Mouse (Mus musculus) hindbrain, embryonic 16.5 days (tissue): ENCODE measurements around the gene Wfdc15a. TPM values are rescaled to one million over a fixed set of nuclear protein-coding genes. Genes with fewer than 3 reads are reported as not detected.
"Not testable (repeated sequence)": the region's sequence is repeated elsewhere in the genome, so short reads cannot be mapped to it uniquely, and the experiment has no call there.

ENCODE experiments used
- ATAC-seq: fragments of 200-750 bp; cut with Nextera tagmentation; 2 replicates; pipeline ENCODE4 v1.8.0; 2017; ENCODE audit warnings: moderate TSS enrichment, moderate library complexity
- H3K27ac ChIP-seq: fragments of 300-500 bp; sonication (generic); 2 replicates; pipeline ENCODE4 v1.5.1; 2014; ENCODE audit warnings: low read depth, mild to moderate bottlenecking, control low read depth, low read length, moderate library complexity
- H3K27me3 ChIP-seq: fragments of 300-500 bp; sonication (generic); replicated peaks from 2 replicates; pipeline ENCODE4 v1.6.1; 2014; ENCODE audit warnings: low read length; ENCODE audit not compliant: control insufficient read depth, insufficient read depth
- H3K36me3 ChIP-seq: fragments of 300-500 bp; sonication (generic); 2 replicates; pipeline ENCODE4 v1.6.1; 2014; ENCODE audit warnings: mild to moderate bottlenecking, low read length, moderate library complexity, mixed read lengths; ENCODE audit not compliant: control insufficient read depth, insufficient read depth
- H3K4me1 ChIP-seq: fragments of 300-500 bp; sonication (generic); 2 replicates; pipeline ENCODE4 v1.6.1; 2014; ENCODE audit warnings: low read depth, low read length; ENCODE audit not compliant: control insufficient read depth, insufficient read depth
- H3K4me2 ChIP-seq: fragments of 300-500 bp; sonication (generic); 2 replicates; pipeline ENCODE4 v1.6.1; 2014; ENCODE audit warnings: mild to moderate bottlenecking, low read length, control low read depth, moderate library complexity
- H3K4me3 ChIP-seq: fragments of 300-500 bp; sonication (generic); 2 replicates; pipeline ENCODE4 v1.5.1; 2014; ENCODE audit warnings: mild to moderate bottlenecking, low read length, control low read depth, moderate library complexity
- H3K9ac ChIP-seq: fragments of 300-500 bp; sonication (generic); 2 replicates; pipeline ENCODE4 v1.6.1; 2014; ENCODE audit warnings: low read depth, mild to moderate bottlenecking, control low read depth, low read length, moderate library complexity
- H3K9me3 ChIP-seq: fragments of 300-500 bp; sonication (generic); 2 replicates; pipeline ENCODE4 v1.6.1; 2014; ENCODE audit warnings: mild to moderate bottlenecking, low read length, moderate library complexity; ENCODE audit not compliant: control insufficient read depth
- WGBS: fragments of 180-500 bp; shearing (Covaris S2); extraction: QIAGEN DNeasy Blood & Tissue Kit; methylation state at CpG from one replicate; pipeline ENCODE4 v1.1.7; 2014; 5-methylcytosine and 5-hydroxymethylcytosine counted together
- polyA plus RNA-seq: library from polyadenylated mRNA; unstranded; fragments of >200 nt; fragmentation: Nextera tagmentation; extraction: Ambion mirVana; gene quantifications from 2 replicates; pipeline ENCODE4 v1.2.1, GENCODE M21; 2015

The Wfdc15a gene
- polyA plus RNA-seq, 1 experiment from 2014 or later, result not detected

- WGBS, result 94% methylated on average over 10 of the region's 10 CpGs
- H3K4me2 ChIP-seq, H3K4me1 ChIP-seq: not testable (repeated sequence)
Observed at GRCm38 (mm10) chr2:164206011-164206410, 6.1 kb upstream of the Wfdc15a start.

DNA sequence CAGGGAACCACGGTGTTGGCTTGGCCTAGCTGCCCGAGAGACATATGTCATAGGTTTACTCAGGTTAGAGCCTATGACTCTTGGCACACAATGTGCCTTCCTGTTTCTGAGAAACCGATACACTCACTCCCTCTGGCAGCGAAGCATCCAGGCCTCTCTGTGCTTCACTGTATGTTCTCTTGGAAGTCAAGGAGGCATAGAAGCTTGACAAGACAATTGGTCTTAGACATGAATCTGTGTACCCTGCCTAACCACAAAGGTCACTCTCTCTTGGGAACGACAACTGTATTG lies 3.3 kb downstream of the Wfdc15a start:
- Histone ChIP-seq H3K4me2 (no peak overlapping the region), H3K4me1 (no peaks in the 10 kb centered on the region), H3K4me3 (no peak overlapping the region), H3K9me3 (0 out of 2 replicates have a peak, but pooled peaks cover 2% of the 10 kb centered on the region), H3K27me3 (no peaks in the 10 kb centered on the region), H3K27ac (no peak overlapping the region), H3K36me3 (no peaks in the 10 kb centered on the region), H3K9ac (no peak overlapping the region)
- no peak for ATAC-seq
- 84% methylated on average over 5 of the region's 5 CpGs for WGBS

More at GRCm38 (mm10) chr2:164206011-164206410, 6.1 kb upstream of the Wfdc15a start:
- not testable (repeated sequence) for H3K4me3 ChIP-seq, H3K36me3 ChIP-seq, ATAC-seq, H3K27me3 ChIP-seq, H3K27ac ChIP-seq, H3K9ac ChIP-seq, H3K9me3 ChIP-seq

DNA sequence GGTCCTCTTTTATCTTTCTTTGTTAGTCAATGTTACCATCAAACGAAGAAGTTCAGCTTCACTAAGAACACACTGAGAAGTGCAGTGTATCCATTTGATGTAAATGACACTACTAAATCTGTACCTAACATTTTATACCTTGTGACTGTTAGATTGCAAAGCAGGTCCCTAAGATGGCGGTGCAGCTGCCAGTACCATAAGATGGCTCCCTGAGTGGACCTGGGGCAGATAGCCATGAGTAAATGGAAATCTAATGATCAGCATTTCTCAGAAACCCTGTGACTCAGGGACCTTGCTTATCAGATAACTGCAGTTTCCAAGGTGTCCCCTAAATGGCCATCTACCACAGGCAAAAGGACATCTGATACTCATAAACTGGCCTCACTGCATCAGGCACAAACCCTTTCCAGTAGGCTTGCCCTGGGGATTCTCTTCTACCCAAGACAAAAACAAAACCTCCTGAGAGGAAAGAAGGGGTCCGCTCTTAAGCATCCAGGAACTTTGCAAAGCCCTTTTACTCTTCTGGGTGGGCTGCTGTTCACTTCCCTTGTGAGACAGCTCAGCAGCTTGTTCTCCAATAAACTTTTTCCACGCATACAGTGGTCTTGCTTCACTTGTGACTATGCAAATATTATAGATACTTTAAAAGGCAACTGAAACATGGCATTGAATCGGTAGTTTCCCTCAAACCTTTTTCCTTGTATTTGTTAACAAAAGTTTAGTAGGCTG lies 3.8 kb downstream of the Wfdc15a start:
- no peak overlapping the region for H3K4me3 ChIP-seq
- no peak overlapping the region for H3K27ac ChIP-seq
- H3K9me3 ChIP-seq, result 0 out of 2 replicates have a peak, but pooled peaks cover 2% of the 10 kb centered on the region
- no peaks in the 10 kb centered on the region for H3K36me3 ChIP-seq
- H3K9ac ChIP-seq, result no peak overlapping the region
- 93% methylated on average over 5 of the region's 5 CpGs for WGBS
- ATAC-seq, result no peak
- no peaks in the 10 kb centered on the region for H3K4me1 ChIP-seq
- H3K4me2 ChIP-seq, result no peak overlapping the region
- no peaks in the 10 kb centered on the region for H3K27me3 ChIP-seq

DNA sequence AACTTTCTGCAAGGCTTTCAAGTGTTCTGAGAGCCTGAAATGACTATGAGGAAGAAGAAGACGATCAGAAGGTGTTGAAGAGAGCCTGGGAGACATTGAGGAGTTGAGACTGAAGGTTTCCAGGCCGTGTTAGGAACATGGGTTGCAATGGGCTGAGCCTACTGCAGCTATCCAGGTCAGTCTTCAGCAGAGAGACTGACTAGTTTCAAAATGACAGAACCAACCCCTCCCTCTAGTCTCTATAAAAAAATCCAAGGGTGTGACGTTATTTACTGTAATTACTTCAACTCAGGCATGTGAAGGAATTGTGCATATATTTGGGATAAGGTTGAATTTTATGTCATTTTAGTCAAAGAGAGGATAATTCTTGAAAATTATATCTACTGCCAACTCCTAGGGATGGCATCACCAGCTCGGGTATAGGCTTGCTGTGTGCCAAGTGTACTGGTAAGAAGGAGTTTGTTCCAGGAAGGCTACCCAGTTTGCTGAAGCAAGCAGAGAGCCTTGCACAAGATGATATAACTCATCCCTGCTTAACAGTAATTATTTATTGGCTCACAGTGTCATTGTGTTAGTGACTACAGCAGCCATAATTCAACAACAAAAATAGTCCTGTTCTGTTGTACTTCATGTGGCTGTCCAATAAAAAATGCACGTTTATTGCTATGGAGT lies 4.8 kb downstream of the Wfdc15a start:
- WGBS, result 86% methylated on average over 5 of the region's 5 CpGs
- H3K4me1 ChIP-seq, result no peaks in the 10 kb centered on the region
- ATAC-seq, result no peak

DNA sequence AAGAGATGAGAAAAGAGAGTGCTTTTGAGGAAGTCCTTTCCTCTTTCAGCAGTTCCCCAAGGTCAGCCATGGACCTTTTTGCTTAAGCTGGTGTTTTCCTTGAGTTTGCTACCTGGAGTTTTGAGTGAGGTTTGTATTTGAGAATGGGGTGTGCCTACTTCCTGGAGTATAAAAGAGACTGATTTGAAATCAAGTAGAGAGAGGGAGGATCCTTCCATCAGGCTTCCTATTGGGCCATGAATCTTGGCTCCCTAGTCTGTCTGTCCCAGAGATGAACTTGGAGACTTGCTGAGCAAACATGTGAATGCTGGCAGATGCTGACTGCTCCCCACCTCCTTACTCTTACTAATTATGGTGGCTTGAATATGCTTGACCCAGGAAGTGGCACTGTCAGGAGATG lies 7.7 kb downstream of the Wfdc15a start:
- no peaks in the 10 kb centered on the region for H3K4me1 ChIP-seq
- no peak overlapping the region for H3K9ac ChIP-seq
- no peak overlapping the region for H3K27ac ChIP-seq
- ATAC-seq, result no peak
- H3K4me2 ChIP-seq, result no peak overlapping the region
- no peaks in the 10 kb centered on the region for H3K27me3 ChIP-seq
- H3K36me3 ChIP-seq, result no peaks in the 10 kb centered on the region
- peaks cover 2% of the 10 kb centered on the region; the same call in 1 of the 2 replicates for H3K9me3 ChIP-seq
- H3K4me3 ChIP-seq, result no peak overlapping the region

More for the DNA sequence above, 4.8 kb downstream of the Wfdc15a start:
- Histone ChIP-seq H3K36me3 (no peaks in the 10 kb centered on the region), H3K27ac (no peak overlapping the region), H3K9me3 (no peaks in the 10 kb centered on the region), H3K4me2 (no peak overlapping the region), H3K9ac (no peak overlapping the region), H3K4me3 (no peak overlapping the region), H3K27me3 (no peaks in the 10 kb centered on the region)

DNA sequence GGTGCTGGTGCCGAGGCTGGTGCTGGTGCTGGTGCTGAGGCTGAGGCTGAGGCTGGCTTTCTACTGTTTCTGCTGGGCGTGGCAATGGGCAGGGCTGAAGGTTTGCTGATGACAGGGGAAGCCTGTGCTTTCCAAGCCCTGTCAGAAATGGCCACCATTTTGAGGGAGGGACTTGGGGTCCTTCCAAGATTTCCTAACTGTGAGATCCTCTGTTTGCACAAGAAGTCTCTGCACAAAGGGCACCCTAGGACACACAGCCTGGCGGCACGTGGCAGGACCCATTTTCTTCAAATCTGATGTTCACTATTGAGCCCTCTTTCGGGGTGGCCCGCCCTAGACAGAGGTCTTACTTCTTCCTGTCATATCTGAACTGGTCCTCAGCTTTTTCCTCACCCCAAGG lies 9.4 kb downstream of the Wfdc15a start, which contains the start of gene Wfdc12:
TSS of gene Wfdc12 (minus strand) at position 33 of the 400 bp plus-strand sequence.
- H3K4me1 ChIP-seq, result no peaks in the 10 kb centered on the region
- H3K4me2 ChIP-seq, result no peak within 1 kb of the TSS
- 84% methylated on average over 6 of the region's 6 CpGs for WGBS
- ATAC-seq, result no peak
- H3K9ac ChIP-seq, result no peak within 1 kb of the TSS
- no peaks in the 10 kb centered on the region for H3K27me3 ChIP-seq
- no peak within 1 kb of the TSS for H3K4me3 ChIP-seq
- no peaks in the 10 kb centered on the region for H3K36me3 ChIP-seq
- H3K27ac ChIP-seq, result no peak within 1 kb of the TSS
- peaks cover 2% of the 10 kb centered on the region; the same call in 1 of the 2 replicates for H3K9me3 ChIP-seq

GRCm38 (mm10) chr2:164188722-164189121 lies 11.2 kb downstream of the Wfdc15a start:
- no peak for ATAC-seq
- Histone ChIP-seq H3K4me1 (no peaks in the 10 kb centered on the region), H3K4me3 (no peak overlapping the region), H3K9me3 (peaks cover 2% of the 10 kb centered on the region; the same call in 1 of the 2 replicates), H3K36me3 (no peaks in the 10 kb centered on the region), H3K4me2 (no peak overlapping the region), H3K9ac (no peak overlapping the region), H3K27me3 (no peaks in the 10 kb centered on the region), H3K27ac (no peak overlapping the region)
- WGBS, result 34% methylated on average over 5 of the region's 5 CpGs

- no peaks in the 10 kb centered on the region for H3K36me3 ChIP-seq
- H3K9me3 ChIP-seq, result peaks cover 2% of the 10 kb centered on the region; the same call in 1 of the 2 replicates
- WGBS, result 52% methylated on average over 9 of the region's 9 CpGs
- H3K4me1 ChIP-seq, result no peaks in the 10 kb centered on the region
- H3K27ac ChIP-seq, result no peak overlapping the region
- no peaks in the 10 kb centered on the region for H3K27me3 ChIP-seq
- no peak for ATAC-seq
- H3K9ac ChIP-seq, result no peak overlapping the region
- H3K4me2 ChIP-seq, result no peak overlapping the region
- H3K4me3 ChIP-seq, result no peak overlapping the region
Observed at GRCm38 (mm10) chr2:164184145-164184719, 15.7 kb downstream of the Wfdc15a start.

DNA sequence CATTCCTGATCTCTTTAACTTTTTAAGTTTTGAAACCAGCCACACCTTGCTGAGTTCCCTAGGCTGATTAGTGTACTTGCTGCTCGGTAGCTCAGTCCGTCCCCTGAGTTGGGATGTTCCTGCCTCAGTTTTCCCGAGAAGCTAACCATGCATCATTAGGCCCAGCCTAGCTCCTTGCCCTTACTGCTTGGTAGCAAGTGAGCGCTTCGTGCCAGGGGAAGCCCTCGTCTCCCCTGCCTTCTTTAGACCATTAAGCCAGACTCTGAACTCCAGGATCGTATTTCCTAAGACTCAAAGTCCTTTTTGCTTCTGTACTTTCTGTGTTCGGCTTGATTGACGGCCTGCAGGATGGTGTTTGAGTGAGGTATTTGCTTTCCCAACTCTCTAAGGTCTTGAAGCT lies 16.6 kb downstream of the Wfdc15a start:
- Histone ChIP-seq H3K36me3 (no peaks in the 10 kb centered on the region), H3K27ac (no peak overlapping the region), H3K4me2 (no peak overlapping the region), H3K9me3 (no peaks in the 10 kb centered on the region), H3K27me3 (no peaks in the 10 kb centered on the region), H3K4me1 (no peaks in the 10 kb centered on the region), H3K9ac (no peak overlapping the region), H3K4me3 (no peak overlapping the region)
- WGBS, result 78% methylated on average over 9 of the region's 9 CpGs
- ATAC-seq, result no peak
